Mouse (Mus musculus) urinary bladder, postnatal 36 days (tissue): ENCODE results near the gene Bmpr1b.

Experiments used
- DNase-seq, 2 experiments: peaks; one replicate each; pipeline ENCODE4 v3.0.0; 2022; ENCODE audit warnings: low spot score in 2 of 2, mixed read lengths in 1 of 2

The Bmpr1b gene

DNA sequence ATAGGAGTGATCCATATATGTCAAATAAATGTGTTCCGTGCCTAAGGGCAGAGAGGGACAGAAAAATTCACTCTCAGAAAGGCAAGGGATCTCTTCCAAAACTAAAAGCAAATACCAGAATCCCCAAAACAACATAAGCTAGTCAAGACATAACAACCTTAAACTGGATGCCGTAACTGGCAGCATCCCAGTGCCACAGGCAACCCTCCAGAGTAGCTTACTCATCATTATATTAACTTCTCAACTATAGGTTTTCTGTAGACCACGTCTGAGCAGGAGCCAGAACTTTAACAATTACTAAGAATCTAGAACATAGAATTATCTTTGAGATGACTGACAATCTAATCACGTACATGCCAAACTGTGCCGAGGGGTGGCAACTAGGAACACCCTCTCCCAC lies 128.9 kb downstream of the Bmpr1b start:
- DNase-seq, result no peak

DNA sequence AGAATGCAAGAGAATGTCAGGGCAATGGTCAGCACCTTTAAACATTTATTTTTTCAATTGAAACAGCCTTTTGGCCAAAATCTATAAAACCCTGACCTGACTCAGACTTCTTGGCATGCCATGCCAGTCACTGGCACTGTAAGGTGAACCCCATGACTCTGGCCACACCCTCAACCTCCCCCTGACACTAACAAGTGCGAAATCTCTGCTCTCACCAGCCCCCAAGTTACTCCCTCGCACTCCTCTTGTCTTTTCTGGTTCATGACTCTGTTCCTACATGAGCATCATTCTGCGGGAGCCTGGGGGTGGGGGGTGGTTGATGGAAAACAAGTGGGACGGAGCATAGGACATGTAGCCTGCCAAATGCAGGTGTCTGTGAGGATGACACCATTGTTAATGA lies 135.1 kb downstream of the Bmpr1b start:
- peak in 1 of 2 experiments; percentile 6 for DNase-seq

DNA sequence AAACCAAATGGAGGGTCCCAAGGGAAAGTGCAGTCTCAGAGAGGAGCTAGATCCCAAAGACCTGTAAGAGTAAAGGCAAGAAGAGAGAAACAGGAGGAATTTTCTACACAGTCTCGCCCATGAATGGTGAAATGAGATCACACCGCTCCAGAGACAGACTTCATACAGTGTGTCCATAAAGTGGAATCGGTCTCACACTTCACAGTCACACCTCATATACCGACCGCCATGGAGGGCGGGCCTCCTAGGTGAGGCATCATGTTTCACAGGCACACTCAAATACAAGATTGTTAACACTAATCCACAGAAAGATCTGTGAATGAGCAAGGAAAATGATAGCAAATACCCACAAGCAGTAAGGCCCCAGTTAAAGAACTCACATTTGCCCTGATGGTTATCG lies 149.5 kb downstream of the Bmpr1b start:
- no peak for DNase-seq

DNA sequence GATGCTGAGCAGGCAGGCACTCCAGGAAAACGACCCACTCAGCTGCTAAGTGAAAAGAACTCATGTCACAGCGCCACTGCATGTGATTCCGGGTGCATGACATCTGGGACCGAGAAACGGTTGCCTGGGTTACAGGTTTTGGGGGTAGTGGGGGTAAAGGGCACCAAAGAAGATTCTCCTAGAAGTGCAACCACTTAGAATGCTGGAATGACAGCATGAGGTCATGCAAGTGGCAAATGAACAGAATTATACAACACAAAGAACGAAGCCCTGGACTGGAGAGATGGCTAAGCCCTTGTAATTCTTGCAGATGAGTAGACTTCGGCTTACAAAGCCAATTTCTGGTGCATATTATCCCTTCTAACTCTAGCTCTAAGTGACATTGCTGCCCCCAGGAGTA lies 184.7 kb downstream of the Bmpr1b start:
- no peak for DNase-seq

DNA sequence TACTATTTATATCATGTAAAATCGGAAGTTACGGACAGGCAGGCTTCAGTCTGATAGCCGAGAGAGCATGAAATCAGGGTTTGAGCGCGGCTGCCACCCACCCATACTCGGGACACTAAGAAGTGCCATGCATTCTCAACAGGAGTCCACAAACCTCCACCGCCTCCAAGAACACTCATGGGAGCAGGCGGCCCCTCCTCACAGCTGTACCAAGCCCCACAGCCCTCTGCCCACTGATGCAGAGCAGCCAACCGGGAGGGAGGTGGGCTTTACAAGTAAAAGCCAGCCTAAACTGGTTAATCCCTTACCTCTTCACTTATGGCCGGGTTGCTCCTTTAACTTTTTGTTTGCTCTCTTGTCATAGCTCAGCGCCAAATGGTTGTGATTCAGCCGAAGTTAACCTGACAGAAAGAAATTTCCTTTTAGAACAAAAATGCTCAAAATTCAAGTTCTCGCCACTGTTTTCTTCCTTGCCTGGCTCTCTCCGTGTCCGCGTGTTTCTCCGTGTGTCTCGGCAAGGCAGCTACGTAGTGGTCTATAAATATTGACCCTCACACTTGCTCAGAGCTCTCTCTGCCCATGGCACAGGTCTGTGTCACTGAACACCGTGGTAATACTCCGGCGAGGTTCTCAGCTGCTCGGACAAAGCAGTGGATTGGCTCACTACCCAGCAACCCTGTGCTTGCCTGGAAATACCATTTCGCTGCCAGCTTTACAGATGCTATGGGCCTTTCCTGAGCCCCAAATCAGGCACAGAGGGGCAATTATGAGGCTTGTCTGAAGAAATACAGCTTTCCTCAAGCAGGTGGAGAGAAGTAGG lies 187.4 kb downstream of the Bmpr1b start:
- no peak for DNase-seq

DNA sequence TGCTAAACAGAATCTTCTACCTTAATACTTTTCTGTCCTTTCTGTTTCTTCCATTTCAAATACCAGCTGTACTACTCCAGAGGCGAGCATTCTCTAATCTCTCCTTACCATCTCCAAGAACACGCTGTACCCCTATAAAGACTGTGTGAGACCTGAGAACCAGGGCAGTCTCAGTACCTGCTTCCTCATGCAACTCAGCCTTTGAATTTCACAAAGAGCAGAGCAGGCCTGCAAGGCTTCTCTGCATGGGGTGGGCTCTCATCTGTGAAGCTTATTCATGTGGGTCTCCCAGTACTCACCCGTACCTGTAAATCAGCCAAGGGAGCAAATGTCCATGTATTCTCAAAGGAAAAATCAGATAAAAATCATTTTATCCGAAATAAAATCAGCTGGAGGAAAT lies 203.0 kb downstream of the Bmpr1b start:
- no peak for DNase-seq

DNA sequence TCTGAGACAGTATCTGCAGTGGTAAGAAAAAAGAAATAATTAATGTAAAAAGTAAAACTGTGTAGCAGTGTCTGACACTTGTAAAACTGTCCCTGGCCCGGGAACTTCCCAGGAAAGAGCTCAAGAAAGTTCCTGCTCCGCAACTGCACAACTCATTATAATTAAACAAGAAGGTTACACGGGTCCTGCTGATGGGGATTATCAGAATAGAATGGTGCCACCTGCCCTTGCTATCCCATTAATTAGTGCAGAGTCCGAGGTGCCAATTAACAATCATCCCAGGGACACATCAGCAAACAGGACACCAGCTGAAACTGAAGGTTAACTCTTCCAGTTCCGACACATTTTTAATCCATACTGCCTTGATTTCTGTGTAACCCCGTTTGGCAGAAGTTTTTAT lies 216.3 kb downstream of the Bmpr1b start:
- DNase-seq, result no peak

DNA sequence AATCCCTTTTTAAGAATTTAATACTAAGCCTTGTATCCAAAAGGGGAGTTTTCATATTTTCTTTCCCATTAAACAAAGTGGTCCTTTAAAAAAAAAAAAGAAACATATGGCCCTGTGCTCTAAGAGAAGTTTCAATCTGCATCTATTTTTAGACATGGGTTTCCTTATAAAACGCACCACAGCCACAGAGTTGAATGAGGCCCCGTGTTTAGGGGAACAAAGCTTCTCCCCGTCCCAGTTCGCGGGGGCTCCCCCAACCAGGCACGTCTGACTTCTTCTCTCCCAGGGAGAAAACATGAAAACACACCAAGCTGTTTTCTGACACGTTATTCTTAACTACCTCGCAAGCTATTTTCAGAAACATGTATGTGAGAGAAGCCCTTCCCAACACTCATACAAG lies 218.6 kb downstream of the Bmpr1b start:
- no peak for DNase-seq

DNA sequence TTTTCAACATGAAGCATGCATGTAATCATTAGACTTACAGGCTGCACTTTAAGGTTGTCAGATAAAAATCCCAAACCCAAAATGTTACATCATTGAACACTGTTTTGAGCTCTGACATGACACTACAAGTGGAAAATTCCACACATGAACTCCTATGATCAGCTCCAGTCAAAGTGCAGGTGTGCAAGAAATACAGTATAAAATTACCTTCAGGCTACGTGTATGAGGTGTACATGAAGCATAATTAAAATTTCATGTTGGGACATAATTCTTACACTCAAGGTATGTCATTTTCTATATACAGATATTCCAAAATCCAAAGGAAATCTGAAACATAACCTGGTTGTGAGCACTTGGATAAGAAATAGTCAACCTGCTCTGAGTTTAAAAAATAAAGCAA lies 220.7 kb downstream of the Bmpr1b start:
- DNase-seq, result no peak

DNA sequence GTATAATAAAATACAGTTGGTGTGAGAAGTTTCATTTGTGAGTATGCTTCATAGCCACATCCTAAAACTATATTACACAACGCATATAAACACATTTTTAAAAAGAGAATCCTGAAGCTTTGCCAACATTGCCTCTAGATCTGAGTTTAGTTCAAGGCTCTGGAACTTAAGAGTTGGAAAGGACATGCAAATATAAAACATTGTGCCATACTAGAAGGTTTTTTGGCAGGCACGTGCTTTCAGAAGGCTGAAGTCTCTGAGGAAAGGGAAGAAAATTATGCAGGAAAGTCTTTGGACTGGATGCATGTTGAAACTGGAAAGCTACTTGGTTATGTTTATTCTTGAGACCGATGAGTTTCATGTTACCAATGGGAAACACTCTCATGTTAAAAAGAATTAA lies 221.1 kb downstream of the Bmpr1b start:
- DNase-seq, result no peak

DNA sequence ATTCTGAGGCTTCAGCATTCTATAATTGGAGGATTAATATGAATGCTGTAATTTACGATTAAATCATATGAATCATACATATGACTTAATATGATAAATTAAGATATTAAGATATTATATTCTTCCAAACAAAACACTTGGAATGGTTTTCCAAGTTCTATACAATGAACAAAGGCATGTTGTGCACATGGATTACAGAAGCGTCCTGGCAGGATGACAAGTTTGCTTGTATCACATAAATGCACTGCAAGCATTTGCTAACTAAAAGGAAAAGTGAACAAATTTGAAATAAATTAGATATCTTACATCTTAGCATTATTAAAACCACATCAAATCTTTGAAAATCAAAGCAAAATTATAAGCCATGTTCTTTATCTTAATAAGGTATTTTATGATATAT lies 222.4 kb downstream of the Bmpr1b start:
- DNase-seq, result no peak

DNA sequence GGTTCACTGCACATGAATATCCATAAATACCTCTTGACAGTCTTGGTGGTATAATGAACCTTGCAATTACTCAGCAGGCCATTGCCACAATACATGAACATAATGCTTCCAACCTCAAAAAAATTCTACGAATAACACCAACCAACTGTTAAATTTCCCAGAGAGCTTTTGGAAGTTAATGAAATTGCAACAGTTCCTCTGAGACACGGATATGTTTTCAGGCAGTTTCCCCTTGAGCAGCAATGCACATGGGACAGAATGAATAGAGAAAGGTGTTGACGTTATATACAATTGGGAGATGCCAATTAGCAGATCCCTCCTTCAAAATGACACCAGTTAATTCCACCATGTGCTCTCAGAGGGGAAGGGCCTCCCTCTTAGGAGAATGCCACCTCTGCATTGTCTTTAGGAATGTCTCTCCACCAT lies 225.9 kb downstream of the Bmpr1b start:
- DNase-seq, result no peak

DNA sequence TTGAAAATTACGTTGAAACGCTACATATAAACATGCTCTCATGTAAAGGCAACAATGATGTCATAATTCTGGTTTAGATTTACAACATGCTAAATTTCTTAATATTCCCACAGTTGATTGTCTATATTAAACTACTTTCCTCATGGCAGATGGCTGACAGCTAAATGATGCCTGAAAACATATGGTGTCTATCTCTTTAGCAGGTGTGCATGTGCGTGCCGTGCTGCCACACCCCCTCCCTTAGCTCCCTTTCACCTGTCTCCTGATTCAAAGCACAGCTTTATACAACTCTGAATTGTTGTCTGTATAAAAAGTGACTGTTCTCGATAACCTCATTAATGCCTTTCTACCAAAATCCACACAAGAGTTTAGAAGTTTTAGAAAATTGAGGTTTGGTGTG lies 229.0 kb downstream of the Bmpr1b start:
- no peak for DNase-seq

DNA sequence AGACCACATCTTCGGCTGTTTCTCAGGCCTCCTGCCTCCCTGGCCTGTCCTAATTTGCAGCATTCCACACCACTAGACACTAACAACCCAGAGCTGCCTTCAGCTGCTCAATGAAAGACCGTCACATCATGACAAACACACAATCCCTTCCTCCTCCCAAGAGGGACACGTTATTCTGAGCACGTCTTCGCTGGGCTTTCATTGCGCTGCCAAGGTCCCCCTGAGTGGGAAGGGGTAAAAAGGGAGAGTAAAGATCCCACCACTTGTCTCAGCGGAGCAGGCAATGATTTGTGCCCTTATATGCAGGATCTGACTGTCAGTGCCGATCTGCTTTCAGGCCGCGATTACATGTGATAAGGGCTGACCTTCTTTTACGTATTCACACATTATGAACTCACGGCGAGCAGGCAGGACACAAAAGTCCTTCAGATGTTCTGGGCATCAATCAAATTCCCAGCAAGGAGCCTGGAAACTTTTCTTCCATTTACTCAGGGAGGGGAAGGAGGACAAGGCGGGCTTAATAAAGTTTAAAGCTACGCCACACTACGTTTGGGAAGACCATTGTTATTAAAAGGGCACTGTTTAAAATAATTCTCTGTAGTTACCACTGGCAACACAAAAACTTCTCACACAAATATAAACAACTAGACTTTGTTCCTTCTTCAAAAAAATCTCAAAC lies 232.5 kb downstream of the Bmpr1b start:
- DNase-seq, result no peak

DNA sequence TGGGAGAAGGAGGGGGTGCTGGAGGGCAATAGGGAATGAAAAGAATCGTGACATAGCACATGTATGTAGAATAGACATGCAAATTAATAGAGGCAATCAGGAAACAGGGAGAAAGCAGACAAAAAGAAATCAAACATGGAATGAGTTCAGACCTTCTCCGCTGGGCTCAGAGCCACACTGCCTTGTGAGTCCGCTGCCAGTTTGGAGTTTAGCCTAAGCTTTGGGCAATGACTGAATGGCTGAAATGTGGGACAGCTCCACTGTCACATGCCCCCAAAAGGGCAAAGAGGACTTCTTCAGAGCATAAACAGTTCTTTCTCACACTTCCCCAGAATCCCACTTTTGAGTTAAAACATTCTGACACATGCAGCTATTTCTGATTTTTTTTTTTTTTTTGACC lies 236.3 kb downstream of the Bmpr1b start:
- peak in 1 of 2 experiments; percentile 22 for DNase-seq

DNA sequence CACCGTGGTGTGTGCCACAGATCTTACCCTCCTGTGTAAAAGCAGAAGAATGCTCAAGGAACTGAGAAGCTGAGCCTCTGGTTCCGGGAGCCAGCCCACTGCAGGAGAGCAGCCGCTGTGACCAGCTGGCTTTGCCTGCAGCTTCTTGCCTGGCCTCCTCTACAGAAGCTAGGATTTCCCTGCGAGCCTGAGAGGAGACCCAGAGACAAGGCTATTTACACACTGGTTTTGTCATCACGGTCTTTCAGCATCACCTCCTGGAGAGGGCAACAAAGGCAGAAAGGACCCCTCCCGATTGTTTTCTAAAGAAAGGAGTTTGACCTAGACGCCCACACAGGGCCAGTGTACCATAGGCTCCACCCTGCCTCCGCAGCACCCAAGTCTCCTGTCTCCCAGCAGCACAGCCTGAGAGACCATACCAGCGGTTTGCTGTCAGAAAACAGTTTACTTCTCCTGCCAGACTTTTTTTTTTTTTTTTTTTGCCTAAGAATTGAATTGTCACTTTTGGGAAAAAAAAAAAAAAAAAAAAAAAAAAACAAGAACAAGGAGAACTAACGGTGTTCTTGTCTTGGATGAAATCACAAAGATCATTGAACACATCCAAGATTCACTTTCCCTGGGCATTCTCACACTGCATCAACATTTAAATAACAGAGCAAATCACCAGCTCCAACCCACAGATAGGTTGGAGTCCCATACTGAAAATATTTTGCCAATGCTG lies 237.7 kb downstream of the Bmpr1b start:
- no peak for DNase-seq

DNA sequence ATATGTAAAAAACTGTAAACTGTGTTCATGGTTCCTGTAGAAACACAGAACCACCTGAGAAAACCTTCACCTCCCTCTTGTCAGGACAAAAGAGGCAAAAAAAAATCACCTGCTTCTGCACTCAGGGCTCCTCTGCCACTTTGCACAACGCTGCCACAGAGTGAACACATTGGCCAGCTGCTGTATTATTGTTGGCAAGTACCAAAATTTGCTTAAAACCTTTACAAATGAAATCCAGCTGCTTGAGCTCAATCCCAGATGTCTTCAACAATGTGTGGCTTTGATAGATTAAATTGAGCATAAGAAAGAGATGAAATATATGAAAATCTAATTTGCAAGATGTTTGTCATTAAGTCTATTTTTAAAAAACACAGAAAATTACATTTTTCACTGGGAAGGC lies 245.8 kb downstream of the Bmpr1b start:
- DNase-seq, result no peak

DNA sequence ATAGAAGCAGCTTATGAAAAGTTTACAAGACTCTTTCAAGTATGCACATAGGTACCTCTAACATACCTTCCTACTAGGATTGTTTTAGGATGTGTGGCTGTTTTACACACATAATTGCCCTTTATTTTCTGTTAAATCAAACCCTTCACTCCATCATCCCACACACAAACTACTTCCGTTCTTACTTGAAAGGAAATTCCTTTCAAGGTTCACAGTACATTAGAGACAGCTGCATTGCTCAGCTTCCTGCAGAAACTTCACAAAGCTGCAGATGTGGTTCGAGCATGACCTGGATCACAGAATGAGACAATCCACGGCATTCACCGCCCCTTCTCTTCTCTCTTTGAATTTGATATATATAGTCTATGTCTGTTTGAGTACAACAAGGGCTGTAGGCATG lies 248.1 kb downstream of the Bmpr1b start:
- no peak for DNase-seq

DNA sequence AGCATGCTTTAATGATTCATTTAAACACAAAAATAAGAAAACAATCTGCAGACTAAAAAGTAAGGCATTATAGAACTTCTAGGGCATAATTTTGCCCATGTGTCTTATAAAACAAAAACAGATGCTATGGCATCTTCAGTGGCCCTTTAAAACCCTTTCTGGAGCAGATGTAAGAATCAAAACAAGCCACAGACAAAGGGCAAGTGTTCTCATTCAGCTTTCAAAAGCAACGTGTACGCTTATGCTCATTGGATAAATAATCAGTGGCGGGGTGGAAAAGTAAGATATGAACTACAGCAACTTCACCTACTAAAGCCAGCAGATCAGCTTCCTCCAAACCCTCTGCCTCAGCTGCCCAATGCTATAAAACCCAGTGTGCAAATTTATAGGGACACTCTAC lies 249.6 kb downstream of the Bmpr1b start:
- no peak for DNase-seq

DNA sequence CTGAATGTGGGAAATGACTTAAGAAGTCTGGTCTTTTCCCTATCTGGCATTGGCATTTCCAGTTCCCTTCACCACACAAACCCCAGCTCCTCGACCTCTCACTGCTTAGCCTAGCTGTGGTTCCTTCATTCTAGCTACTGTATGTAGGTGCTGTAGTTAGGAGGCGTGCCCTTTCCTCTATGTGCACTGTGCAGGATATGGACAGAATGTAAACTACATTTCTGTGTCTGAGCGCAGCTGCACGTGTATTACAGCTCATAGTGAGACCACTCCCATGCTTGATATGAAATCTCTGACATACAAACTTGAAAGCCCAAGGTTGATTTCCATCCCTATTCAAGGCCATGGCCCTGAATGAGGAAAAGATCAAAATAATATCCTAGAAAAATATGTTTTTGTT lies 252.1 kb downstream of the Bmpr1b start:
- no peak for DNase-seq

DNA sequence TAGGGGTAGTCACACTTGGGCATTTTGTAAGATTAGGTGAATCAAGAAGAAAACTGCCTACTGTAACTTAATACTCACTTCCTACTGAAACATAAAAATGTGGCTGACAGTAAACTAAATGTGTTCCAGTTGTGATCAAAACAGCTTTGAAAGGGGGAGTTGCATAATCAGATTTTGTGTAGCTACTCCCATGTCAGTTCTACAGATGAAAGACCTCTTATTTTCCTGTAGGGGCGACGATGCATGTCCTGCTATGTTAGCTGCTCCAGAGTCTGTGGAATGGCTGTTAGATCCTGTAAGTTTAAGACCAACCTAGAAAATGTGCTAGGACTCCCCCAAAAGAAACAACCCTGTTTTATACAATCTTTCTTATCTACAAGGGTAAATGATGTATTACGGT lies 253.2 kb downstream of the Bmpr1b start:
- no peak for DNase-seq

DNA sequence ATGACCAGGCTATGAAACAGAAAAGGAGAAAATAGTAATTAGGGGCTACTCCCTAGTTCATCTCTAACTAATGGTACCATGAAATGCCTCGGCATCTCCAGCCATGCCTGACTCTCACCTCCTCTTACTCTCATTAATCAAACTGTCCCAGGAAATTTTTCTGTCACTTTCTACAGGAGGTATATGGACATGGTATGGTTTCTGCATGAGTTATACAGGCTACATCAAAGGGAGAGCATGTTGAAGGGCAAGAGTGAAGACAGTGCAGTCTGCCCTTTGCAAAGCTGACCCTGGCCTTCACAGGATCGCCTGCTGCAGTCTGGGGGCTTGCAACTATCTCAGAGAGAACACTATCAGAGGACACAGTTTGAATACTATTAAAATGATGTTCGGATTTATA lies 254.6 kb downstream of the Bmpr1b start:
- no peak for DNase-seq

DNA sequence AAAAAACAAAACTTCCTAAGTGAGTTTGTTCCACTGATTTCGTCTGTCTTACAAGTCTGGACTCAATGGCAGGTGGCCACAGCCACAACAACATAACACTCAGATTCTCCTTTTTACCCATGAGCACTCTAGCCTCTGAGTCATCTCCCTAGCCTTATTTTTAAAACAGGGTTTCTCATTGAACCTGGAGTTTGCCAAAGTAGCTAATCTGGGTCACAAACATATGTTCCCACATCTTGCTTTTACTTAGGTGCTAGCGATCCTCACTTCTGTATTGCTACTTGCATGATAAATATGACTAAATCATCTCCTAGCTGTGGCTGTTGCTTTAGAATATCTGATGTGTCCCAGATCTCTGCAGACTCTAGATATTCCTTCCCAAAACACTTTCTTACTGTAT lies 260.1 kb downstream of the Bmpr1b start:
- no peak for DNase-seq
